Mouse (Mus musculus) kidney, embryonic 16.5 days (tissue): Measurements from ENCODE around the gene Sorcs3. TPM values are rescaled to one million over a fixed set of nuclear protein-coding genes. Genes with fewer than 3 reads are reported as not detected.

Experiments
- ATAC-seq: fragments of 200-750 bp; cut with Nextera tagmentation; 2 replicates; pipeline ENCODE4 v1.8.0; 2017; ENCODE audit warnings: moderate TSS enrichment; ENCODE audit not compliant: low FRiP score, low TSS enrichment
- H3K27ac ChIP-seq: fragments of 300-500 bp; sonication (generic); 2 replicates; pipeline ENCODE4 v1.5.1; 2014; ENCODE audit warnings: low read length
- H3K27me3 ChIP-seq: fragments of 300-500 bp; sonication (generic); 2 replicates; pipeline ENCODE4 v1.6.1; 2014; ENCODE audit warnings: low read length, control low read depth, mixed read lengths; ENCODE audit not compliant: insufficient read depth
- H3K36me3 ChIP-seq: fragments of 300-500 bp; sonication (generic); 2 replicates; pipeline ENCODE4 v1.6.1; 2014; ENCODE audit warnings: low read length, control low read depth, mixed read lengths; ENCODE audit not compliant: insufficient read depth
- H3K4me1 ChIP-seq: fragments of 300-500 bp; sonication (generic); 2 replicates; pipeline ENCODE4 v1.6.1; 2014; ENCODE audit warnings: low read length, control low read depth, mixed read lengths; ENCODE audit not compliant: insufficient read depth
- H3K4me2 ChIP-seq: fragments of 300-500 bp; sonication (generic); replicated peaks from 2 replicates; pipeline ENCODE4 v1.6.1; 2014; ENCODE audit warnings: low read depth, low read length
- H3K4me3 ChIP-seq: fragments of 300-500 bp; sonication (generic); 2 replicates; pipeline ENCODE4 v1.5.1; 2014; ENCODE audit warnings: mild to moderate bottlenecking, low read length
- H3K9ac ChIP-seq: fragments of 300-500 bp; sonication (generic); replicated peaks from 2 replicates; pipeline ENCODE4 v1.6.1; 2014; ENCODE audit warnings: low read length
- H3K9me3 ChIP-seq: fragments of 300-500 bp; sonication (generic); 2 replicates; pipeline ENCODE4 v1.6.1; 2016; ENCODE audit warnings: low read length, control low read depth
- WGBS: fragments of 180-500 bp; shearing (Covaris S2); extraction: QIAGEN DNeasy Blood & Tissue Kit; methylation state at CpG from one replicate; pipeline ENCODE4 v1.1.7; 2014; 5-methylcytosine and 5-hydroxymethylcytosine counted together
- polyA plus RNA-seq: library from polyadenylated mRNA; unstranded; fragments of >200 nt; fragmentation: Nextera tagmentation; extraction: Ambion mirVana; gene quantifications from 2 replicates; pipeline ENCODE4 v1.2.1, GENCODE M21; 2015

Gene Sorcs3
- polyA plus RNA-seq, 1 experiment from 2014 or later, result 1.8 TPM

- 3% methylated on average over 1 of the region's 1 CpGs for WGBS
- Histone ChIP-seq H3K36me3 (no peaks in the 10 kb centered on the region), H3K9me3 (no peaks in the 10 kb centered on the region), H3K4me2 (no peak overlapping the region), H3K4me3 (no peak overlapping the region), H3K27me3 (no peaks in the 10 kb centered on the region), H3K27ac (peak overlapping the region; percentile 41), H3K4me1 (peaks cover 8% of the 10 kb centered on the region), H3K9ac (no peak overlapping the region)
- ATAC-seq, result peak; percentile 78; the same call in 1 of the 2 replicates
These were observed 500.6 kb downstream of the Sorcs3 start for GRCm38 (mm10) chr19:48706267-48706923.

GRCm38 (mm10) chr19:48706924-48707320, 501.1 kb downstream of the Sorcs3 start:
- no peaks in the 10 kb centered on the region for H3K36me3 ChIP-seq
- H3K4me2 ChIP-seq, result no peak overlapping the region
- no peaks in the 10 kb centered on the region for H3K27me3 ChIP-seq
- no peak overlapping the region for H3K27ac ChIP-seq
- peaks cover 8% of the 10 kb centered on the region for H3K4me1 ChIP-seq
- ATAC-seq, result no peak
- 62% methylated on average over 1 of the region's 1 CpGs for WGBS
- H3K9me3 ChIP-seq, result no peaks in the 10 kb centered on the region
- no peak overlapping the region for H3K4me3 ChIP-seq
- no peak overlapping the region for H3K9ac ChIP-seq

- 70% methylated on average over 6 of the region's 6 CpGs for WGBS
- no peak for ATAC-seq
- no peak overlapping the region for H3K4me3 ChIP-seq
These were observed 520.1 kb downstream of the Sorcs3 start for GRCm38 (mm10) chr19:48725851-48726419.

GRCm38 (mm10) chr19:48727048-48727447, 521.2 kb downstream of the Sorcs3 start:
- H3K27me3 ChIP-seq, result no peaks in the 10 kb centered on the region
- no peaks in the 10 kb centered on the region for H3K4me1 ChIP-seq
- no peak overlapping the region for H3K4me2 ChIP-seq
- H3K4me3 ChIP-seq, result no peak overlapping the region
- no peaks in the 10 kb centered on the region for H3K9me3 ChIP-seq
- WGBS, result 85% methylated on average over 3 of the region's 3 CpGs
- ATAC-seq, result no peak
- H3K27ac ChIP-seq, result no peak overlapping the region
- no peaks in the 10 kb centered on the region for H3K36me3 ChIP-seq
- H3K9ac ChIP-seq, result no peak overlapping the region

More at GRCm38 (mm10) chr19:48725851-48726419, 520.1 kb downstream of the Sorcs3 start:
- Histone ChIP-seq H3K9me3 (no peaks in the 10 kb centered on the region), H3K36me3 (no peaks in the 10 kb centered on the region), H3K4me1 (no peaks in the 10 kb centered on the region), H3K4me2 (no peak overlapping the region), H3K27ac (no peak overlapping the region), H3K27me3 (no peaks in the 10 kb centered on the region), H3K9ac (no peak overlapping the region)

GRCm38 (mm10) chr19:48727601-48728000, 521.8 kb downstream of the Sorcs3 start:
- Histone ChIP-seq H3K4me3 (no peak overlapping the region), H3K4me2 (no peak overlapping the region), H3K27me3 (no peaks in the 10 kb centered on the region), H3K36me3 (no peaks in the 10 kb centered on the region), H3K9ac (no peak overlapping the region), H3K9me3 (no peaks in the 10 kb centered on the region), H3K4me1 (no peaks in the 10 kb centered on the region), H3K27ac (no peak overlapping the region)
- 89% methylated on average over 5 of the region's 5 CpGs for WGBS
- ATAC-seq, result no peak

GRCm38 (mm10) chr19:48731731-48732130, 525.9 kb downstream of the Sorcs3 start:
- H3K4me2 ChIP-seq, result no peak overlapping the region
- no peaks in the 10 kb centered on the region for H3K9me3 ChIP-seq
- H3K4me1 ChIP-seq, result no peaks in the 10 kb centered on the region
- no peaks in the 10 kb centered on the region for H3K27me3 ChIP-seq
- H3K27ac ChIP-seq, result no peak overlapping the region
- no peak overlapping the region for H3K4me3 ChIP-seq
- no peak for ATAC-seq
- WGBS, result 92% methylated on average over 10 of the region's 10 CpGs
- no peaks in the 10 kb centered on the region for H3K36me3 ChIP-seq
- no peak overlapping the region for H3K9ac ChIP-seq

GRCm38 (mm10) chr19:48734370-48734769, 528.5 kb downstream of the Sorcs3 start:
- WGBS, result 68% methylated on average over 4 of the region's 4 CpGs
- no peaks in the 10 kb centered on the region for H3K27me3 ChIP-seq
- H3K27ac ChIP-seq, result no peak overlapping the region
- no peak overlapping the region for H3K4me2 ChIP-seq
- no peak overlapping the region for H3K4me3 ChIP-seq
- no peak for ATAC-seq
- no peaks in the 10 kb centered on the region for H3K36me3 ChIP-seq
- H3K9me3 ChIP-seq, result no peaks in the 10 kb centered on the region
- no peak overlapping the region for H3K9ac ChIP-seq
- no peaks in the 10 kb centered on the region for H3K4me1 ChIP-seq

- Histone ChIP-seq H3K27me3 (no peaks in the 10 kb centered on the region), H3K4me2 (no peak overlapping the region), H3K36me3 (no peaks in the 10 kb centered on the region), H3K27ac (no peak overlapping the region), H3K9me3 (no peaks in the 10 kb centered on the region), H3K4me1 (no peaks in the 10 kb centered on the region), H3K4me3 (no peak overlapping the region), H3K9ac (no peak overlapping the region)
- 46% methylated on average over 2 of the region's 2 CpGs for WGBS
- ATAC-seq, result peak; percentile 51; the same call in 1 of the 2 replicates
These were observed 531.7 kb downstream of the Sorcs3 start for GRCm38 (mm10) chr19:48737554-48737953.

- WGBS, result 91% methylated on average over 9 of the region's 9 CpGs
- Histone ChIP-seq H3K4me3 (no peak overlapping the region), H3K9me3 (no peaks in the 10 kb centered on the region), H3K4me1 (peaks cover 5% of the 10 kb centered on the region; the same call in 1 of the 2 replicates), H3K4me2 (no peak overlapping the region), H3K27ac (no peak overlapping the region), H3K27me3 (no peaks in the 10 kb centered on the region), H3K36me3 (no peaks in the 10 kb centered on the region), H3K9ac (no peak overlapping the region)
- no peak for ATAC-seq
These were observed 549.3 kb downstream of the Sorcs3 start for GRCm38 (mm10) chr19:48755156-48755555.

- Histone ChIP-seq H3K4me2 (0 out of 2 replicates have a peak overlapping the region, but pooled peaks have one; percentile 10), H3K36me3 (no peaks in the 10 kb centered on the region), H3K27me3 (no peaks in the 10 kb centered on the region), H3K9ac (no peak overlapping the region), H3K4me3 (no peak overlapping the region), H3K4me1 (peaks cover 5% of the 10 kb centered on the region; the same call in 1 of the 2 replicates), H3K9me3 (no peaks in the 10 kb centered on the region), H3K27ac (peak overlapping the region; percentile 51; the same call in 1 of the 2 replicates)
- 66% methylated on average over 6 of the region's 6 CpGs for WGBS
- ATAC-seq, result no peak
These were observed 551.0 kb downstream of the Sorcs3 start for GRCm38 (mm10) chr19:48756831-48757230.
